Mouse (Mus musculus): Measurements from ENCODE around the gene Ybx2.

Ybx2 gene

DNA sequence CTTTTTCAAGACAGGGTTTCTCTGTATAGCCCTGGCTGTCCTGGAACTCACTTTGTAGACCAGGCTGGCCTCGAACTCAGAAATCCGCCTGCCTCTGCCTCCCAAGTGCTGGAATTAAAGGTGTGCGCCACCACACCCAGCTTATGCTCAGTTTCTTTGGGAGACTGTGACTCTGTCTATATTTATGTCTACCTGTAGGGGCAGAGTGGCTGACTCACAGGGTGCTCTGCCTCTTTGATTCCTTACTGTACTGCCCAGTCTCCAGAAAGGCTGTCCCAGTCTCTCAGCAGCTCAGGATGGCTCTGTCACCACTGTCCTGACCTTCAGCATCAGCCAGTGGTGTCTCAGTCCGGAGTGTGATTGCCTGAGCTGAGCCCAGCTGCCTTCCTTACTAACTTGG, 20.0 kb downstream of the Ybx2 start:
- in situ Hi-C loops (cut with MboI, MseI): loop anchor here in 1 of 2 experiments (10.0 kb wide), 1 partner anchor 249 kb away; no protein-coding TSS in a partner anchor

DNA sequence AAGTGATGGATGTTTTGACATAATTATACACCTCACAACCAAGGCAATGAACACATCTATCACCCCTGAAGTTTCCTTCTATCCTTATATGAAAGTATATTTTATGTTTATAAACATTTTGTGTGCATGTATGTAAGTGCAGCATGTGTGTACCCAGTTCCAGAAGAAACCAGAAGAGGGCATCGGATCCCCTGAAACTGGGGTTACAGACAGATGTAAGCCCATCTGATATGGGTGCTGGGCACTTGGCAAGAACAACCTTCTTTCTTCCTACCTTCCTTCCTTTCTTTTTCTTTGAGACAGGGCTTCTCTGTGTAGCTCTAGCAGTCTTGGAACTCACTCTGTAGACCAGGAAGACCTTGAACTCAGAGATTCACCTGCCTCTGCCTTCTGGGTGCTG, 20.6 kb downstream of the Ybx2 start:
- in situ Hi-C loops (cut with MboI, MseI): loop anchor here in 1 of 2 experiments (10.0 kb wide), 1 partner anchor 249 kb away; no protein-coding TSS in a partner anchor

DNA sequence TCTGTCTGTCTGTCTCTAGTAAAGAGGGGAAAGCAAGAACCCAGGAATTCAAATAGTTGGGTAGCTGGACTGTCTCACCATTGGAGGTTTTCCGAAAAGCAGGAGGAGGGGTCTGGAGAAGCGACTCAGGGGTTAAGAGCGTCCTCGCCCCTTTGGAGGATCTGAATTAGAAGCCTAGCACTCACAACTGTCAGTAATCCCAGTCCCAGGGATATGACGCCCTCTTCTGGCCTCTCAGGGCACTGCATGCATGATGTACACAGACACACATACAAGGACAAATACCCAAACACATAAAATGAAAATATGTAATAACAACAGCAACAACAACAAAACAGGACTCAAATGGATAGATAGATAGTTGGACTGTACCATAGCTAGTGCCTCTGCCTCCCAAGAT, 25.0 kb downstream of the Ybx2 start:
- in situ Hi-C loops (cut with MboI, MseI): no loop called here

DNA sequence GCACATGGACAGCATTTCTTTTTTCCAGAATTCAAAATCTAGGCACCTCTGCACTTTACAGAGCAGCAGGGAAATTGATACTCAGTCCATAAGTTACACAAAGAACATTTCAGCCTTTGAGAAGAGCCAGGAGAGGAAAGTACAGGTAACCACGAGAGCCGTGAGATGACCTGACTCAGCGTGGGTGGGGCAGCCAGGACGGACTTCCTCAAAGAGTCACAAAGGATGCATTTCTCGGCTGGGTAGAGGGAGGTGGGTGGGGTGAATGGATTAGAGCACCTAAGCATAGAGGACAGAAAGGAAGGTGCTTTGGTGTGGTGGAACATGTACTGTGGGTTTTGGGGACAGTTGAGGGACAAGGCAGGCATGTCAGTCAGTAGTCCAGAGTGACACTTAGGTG, 26.2 kb downstream of the Ybx2 start:
- in situ Hi-C loops (cut with MboI, MseI): no loop called here

DNA sequence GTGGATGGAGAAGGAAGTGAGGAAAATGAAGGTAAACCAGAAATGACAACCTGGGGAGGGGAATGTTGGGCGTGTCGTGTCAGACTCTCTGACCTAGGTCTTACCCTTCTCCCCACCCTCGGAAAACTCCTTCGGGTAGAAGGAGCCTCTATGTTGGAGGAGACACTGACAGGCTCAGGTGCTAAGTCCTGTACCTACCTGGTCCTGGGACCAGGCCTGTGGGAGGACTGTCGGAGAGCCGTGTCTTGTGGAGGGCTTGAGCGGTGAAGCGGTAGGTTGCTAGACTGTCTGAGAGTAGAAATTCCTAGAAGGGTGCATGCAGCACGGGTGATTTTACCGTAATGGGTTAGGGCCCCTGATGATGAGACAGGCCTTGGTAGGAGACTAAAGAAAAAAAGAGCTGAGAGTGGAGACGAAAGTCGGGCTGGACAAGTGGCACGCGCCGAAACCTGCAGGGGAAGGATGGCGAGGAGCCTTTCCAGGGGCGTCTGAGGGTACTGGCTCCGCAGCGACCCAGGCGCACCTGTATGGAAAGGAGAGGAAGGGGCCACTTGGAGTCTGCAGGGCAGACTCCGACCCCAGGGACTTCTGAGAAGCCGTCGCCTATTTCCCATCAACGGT, 29.2 kb downstream of the Ybx2 start, which contains the start of gene Cldn7:
Cldn7 (plus strand) TSS at position 130 of the 621 bp plus-strand sequence.
- in situ Hi-C loops (cut with MboI, MseI): no loop called here

DNA sequence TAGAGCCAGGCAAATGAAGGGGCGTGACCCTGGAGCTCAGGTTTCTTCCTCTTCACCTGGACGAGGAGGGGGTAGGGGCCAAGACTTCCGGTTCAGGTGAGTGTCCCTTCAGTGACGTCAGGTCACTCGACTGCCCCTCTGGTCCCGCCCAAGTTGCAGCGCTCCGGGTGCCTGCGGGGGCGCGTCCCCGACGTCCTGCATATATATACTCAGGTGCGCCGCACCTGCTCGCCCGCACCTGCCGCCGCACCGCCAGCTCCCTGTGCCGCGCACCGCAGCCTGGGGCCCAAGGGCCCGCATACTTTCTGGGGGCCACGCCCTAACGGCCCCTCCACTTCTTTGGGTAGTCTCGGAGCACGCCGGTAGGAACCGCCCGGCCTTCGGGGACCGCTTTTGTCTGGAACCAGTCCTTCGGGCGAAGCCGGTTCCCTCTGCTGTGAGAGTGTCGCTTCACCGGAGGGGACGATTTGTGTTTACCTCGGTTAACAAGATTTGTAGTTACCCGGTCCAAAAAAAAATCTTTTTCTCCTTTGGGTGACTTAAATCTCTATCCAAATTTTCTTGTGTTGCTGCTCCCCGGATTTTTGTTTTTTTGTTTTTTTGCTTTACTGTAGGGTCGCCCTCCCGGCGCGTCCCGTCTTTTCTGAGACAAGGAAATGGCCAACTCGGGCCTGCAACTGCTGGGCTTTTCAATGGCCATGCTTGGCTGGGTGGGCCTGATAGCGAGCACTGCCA, 29.8 kb downstream of the Ybx2 start:
- in situ Hi-C loops (cut with MboI, MseI): no loop called here

GRCm38 (mm10) chr11:69966006-69966859, 30.6 kb downstream of the Ybx2 start:
- in situ Hi-C loops (cut with MboI, MseI): no loop called here

GRCm38 (mm10) chr11:69966860-69967517, 31.4 kb downstream of the Ybx2 start:
- in situ Hi-C loops (cut with MboI, MseI): no loop called here

DNA sequence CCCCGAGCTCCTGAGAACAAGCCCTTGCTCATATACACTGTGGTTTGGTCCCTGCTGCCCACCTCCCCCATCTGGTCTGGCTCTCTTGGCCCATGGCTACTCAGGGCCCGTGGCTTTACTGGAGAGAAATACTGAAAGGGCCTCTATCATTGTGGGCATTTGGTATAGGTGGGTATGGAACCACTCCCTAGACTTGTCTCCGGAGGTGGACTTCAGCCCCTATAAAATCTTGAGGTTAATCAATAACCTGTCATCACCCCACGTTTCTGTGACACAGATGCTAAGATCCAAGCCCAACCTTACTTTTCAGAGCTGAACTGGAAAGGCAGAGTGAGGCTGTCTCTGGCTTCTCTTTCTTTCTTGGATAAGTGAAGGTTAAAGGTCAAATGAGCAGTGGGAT, 33.2 kb downstream of the Ybx2 start:
- in situ Hi-C loops (cut with MboI, MseI): no loop called here

- in situ Hi-C loops (cut with MboI, MseI): no loop called here
These were observed 34.6 kb downstream of the Ybx2 start for GRCm38 (mm10) chr11:69970222-69970621.

DNA sequence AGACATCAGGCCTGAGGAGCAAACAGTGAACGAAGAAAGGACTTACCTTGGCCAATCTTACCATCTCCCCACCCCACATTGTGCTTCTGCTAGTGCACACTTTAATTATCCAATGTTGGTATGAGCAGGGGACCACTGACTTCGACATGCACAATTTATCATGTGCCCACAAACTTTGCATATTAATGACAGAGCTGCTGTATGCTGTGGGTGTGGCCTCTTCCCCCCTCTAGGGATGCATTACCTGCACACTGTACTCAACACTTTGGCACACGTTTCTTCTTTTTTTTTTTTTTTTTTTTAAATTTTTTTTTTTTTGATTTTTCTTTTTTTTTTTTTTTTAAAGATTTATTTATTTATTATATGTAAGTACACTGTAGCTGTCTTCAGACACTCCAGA, 35.2 kb downstream of the Ybx2 start:
- in situ Hi-C loops (cut with MboI, MseI): no loop called here

DNA sequence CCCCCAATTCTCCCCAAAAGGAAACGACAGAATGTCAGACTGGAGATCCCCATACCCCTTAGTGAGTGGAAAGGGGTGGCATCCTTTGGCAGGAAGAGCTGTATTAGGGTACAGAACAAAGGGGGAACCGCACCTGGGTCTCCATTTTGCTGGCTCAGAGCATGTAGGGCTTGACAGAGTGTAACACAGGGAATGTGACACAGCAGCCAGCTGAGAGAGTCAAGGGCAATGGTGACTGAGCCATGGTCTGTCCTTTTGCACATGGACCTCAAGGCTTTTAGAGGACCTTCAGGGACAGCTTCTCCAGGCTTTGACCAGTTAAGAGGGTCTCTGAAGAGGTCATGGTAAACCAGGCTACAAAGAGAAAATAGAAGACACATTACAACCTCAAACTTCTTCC, 39.3 kb downstream of the Ybx2 start:
- in situ Hi-C loops (cut with MboI, MseI): no loop called here

GRCm38 (mm10) chr11:69976271-69976670, 40.7 kb downstream of the Ybx2 start:
- in situ Hi-C loops (cut with MboI, MseI): no loop called here

- in situ Hi-C loops (cut with MboI, MseI): no loop called here
These were observed 44.2 kb downstream of the Ybx2 start for GRCm38 (mm10) chr11:69979827-69980195.

DNA sequence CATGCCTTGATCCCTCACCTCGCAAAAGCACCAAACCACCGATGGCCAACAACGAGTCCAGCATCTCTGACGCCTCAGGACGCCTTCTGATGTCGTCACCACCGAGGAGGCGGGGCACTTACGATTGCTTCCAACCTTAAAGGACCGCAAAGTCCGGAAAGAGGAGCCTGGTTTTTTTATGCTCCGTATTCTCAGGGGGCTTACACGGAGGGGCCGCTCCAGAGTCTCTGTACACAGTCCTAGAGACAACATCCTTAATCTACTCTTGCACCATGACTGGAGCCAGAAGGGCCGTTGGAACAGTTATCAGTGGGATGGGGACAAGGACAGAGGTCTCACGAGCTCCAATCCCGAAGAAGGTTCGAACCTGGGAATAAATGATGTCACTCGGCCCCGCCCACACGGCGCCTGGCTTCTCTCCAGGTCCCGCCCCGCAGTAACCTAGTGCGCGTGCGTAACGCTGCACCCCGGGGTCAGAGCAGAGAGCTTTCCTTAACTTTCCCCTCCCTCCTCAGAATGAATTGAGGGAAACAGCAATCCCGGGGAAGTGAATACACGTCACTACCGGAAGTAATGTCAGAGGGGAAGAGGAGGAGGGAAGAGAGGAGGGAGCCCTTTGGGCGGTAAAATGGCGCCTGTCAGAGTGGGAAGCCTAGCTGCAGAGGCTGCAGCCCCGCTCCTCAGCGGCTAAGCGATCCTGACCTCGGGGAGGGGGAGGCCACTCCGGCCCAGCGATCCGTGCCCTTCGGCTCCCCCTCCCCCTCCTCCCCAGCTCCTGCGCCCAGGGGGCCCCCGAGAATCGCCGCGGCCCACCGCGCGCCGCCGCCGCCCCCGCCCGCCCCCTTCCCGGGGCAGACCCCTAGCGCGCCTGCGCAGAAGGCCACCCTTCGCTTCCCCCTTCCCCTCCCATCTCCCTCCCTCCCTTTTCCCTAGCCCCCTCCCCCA, 44.9 kb downstream of the Ybx2 start:
- in situ Hi-C loops (cut with MboI, MseI): no loop called here

- in situ Hi-C loops (cut with MboI, MseI): no loop called here
These were observed 45.7 kb downstream of the Ybx2 start, which contains the start of gene Ctdnep1 for GRCm38 (mm10) chr11:69981141-69981762. TSS of gene Ctdnep1 (plus strand) at chr11:69981156.

DNA sequence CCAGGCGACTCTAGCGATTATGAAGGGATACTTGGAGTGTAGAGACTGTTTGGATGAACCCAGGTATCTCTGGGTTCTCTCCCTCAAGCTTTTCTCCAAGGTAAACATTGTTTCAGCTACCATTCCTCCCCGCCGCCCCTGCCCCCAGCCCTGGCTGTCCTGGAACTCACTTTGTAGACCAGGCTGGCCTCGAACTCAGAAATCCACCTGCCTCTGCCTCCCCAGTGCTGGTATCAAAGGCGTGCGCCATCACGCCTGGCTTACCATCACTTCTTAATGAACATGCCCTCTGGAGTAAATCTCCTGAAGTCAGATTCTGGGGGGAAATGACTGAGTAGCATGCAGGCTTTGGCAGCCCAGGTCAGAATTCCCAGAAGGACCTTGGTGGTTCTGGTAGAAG, 46.6 kb downstream of the Ybx2 start, which contains the start of gene Elp5:
Elp5 (minus strand) TSS at position 293 of the 400 bp plus-strand sequence.
- in situ Hi-C loops (cut with MboI, MseI): no loop called here

GRCm38 (mm10) chr11:69982877-69983276, 47.3 kb downstream of the Ybx2 start:
- in situ Hi-C loops (cut with MboI, MseI): no loop called here

DNA sequence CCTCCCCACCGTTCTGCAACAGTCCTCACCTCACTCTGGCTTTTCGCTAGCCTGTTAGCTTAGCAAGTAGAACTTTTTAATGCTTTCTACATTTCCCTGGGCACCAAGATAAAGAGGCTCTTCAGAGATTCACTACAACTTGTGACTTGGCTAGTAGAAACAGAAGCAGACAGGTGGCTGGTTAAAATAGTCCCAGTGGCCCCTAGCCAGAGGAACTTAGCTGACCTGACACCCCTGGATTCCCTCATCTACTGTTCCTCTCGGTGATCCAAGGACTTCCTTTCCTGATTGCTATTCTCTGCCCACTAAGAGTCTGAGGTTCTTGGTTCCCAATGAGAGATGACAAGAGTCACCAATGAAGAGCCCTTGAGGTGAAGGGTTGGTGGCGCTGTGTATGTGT, 47.8 kb downstream of the Ybx2 start:
- in situ Hi-C loops (cut with MboI, MseI): no loop called here

DNA sequence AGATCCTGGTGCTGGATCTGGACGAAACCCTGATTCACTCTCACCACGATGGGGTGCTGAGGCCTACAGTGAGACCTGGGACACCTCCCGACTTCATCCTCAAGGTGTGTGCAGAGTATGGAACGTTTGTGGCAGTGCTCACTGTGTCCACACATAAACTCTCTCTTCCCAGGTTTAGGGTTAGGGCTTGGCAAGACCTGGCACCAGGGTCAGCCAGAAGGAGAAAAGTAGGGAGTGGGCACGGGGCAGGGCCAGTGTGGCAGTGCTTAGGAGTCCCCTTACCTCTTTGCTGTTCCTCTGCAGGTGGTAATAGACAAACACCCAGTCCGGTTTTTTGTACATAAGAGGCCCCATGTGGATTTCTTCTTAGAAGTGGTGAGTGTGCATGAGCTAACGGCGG, 48.8 kb downstream of the Ybx2 start:
- in situ Hi-C loops (cut with MboI, MseI): no loop called here
